Mouse (Mus musculus) spleen, adult 2 months (tissue): ENCODE results near the gene Ank.

ENCODE experiments used
- CTCF ChIP-seq: fragments of 200-500 bp; IDR thresholded peaks from 2 replicates; pipeline ENCODE4 v1.5.1; 2011; ENCODE audit warnings: mild to moderate bottlenecking, inconsistent platforms; ENCODE audit not compliant: insufficient read depth, insufficient read length, insufficient replicate concordance; ENCODE audit errors: extremely low read depth
- POLR2A ChIP-seq: fragments of 200-500 bp; IDR thresholded peaks from 2 replicates; pipeline ENCODE4 v1.6.1; 2011; ENCODE audit warnings: low read depth, low read length, inconsistent platforms

GRCm38 (mm10) chr15:27600524-27600923, 134.0 kb downstream of the Ank start:
- TF ChIP-seq POLR2A (no peak), CTCF (no peak)
